Mouse (Mus musculus) gastrocnemius, postnatal 14 days (tissue): Measurements from ENCODE around the gene Hoxc5. TPM values are rescaled to one million over a fixed set of nuclear protein-coding genes. Genes with fewer than 3 reads are reported as not detected.

ENCODE experiments used
- DNase-seq: peaks from one replicate; pipeline ENCODE4 v3.0.0; 2021; ENCODE audit warnings: mixed read lengths
- intact Hi-C: fragments of 180-260 bp; cut with DNase I; formaldehyde crosslinking; loops from one replicate; pipeline ENCODE4 v1.15.1; 2025; ENCODE audit warnings: low total_unique reads
- total RNA-seq, 2 experiments: library from RNA; stranded (reverse); gene quantifications; 2 replicates each; pipeline ENCODE4 v1.2.3; 2021

Gene Hoxc5
- total RNA-seq, 2 experiments from 2014 or later = 1.4 to 1.8 TPM

DNA sequence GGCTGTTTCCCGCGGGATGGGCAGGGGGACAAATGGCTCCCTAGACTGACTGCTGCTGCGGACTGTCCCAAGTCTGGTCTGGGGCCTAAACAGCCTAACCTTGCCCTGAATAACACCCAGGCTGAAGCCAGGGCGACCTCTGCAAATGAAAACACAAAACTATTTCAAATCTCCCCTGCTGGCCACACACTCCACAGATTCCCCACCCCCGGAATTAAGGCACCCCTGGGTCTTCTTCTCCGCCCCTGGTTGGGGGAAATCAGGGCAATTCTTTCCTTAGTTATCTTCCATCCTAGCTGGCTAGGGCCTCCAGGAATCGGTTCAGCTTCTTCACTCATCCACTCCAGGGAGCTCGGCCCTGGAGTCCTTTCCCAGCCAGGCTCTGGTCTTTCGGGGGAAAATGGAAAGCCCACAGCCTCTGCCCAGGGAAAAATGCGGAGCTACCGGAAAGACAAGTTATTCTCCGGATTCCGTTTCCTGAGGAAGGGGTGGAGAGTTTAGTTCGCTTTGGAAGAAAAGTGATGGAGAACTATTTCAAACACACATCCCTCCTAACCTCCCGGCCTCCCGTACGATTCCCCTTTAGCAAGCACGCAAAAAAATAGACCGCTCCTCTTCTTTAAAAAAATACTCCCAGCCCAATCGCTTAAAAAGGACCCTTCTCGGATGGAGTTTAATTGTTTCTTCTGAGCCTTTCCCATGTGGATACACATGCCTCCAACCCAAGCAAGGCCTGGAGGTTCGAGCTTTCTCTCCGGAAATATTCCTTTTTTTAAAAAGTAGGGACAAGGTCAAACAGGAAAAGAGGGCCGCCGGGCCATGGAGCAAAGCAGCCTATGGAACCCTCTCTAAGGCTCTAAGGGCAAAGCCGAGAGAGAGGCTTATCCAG is 2.0 kb upstream of the Hoxc5 start:
- peak; percentile 12 for DNase-seq
- intact Hi-C loops = no loop called here

DNA sequence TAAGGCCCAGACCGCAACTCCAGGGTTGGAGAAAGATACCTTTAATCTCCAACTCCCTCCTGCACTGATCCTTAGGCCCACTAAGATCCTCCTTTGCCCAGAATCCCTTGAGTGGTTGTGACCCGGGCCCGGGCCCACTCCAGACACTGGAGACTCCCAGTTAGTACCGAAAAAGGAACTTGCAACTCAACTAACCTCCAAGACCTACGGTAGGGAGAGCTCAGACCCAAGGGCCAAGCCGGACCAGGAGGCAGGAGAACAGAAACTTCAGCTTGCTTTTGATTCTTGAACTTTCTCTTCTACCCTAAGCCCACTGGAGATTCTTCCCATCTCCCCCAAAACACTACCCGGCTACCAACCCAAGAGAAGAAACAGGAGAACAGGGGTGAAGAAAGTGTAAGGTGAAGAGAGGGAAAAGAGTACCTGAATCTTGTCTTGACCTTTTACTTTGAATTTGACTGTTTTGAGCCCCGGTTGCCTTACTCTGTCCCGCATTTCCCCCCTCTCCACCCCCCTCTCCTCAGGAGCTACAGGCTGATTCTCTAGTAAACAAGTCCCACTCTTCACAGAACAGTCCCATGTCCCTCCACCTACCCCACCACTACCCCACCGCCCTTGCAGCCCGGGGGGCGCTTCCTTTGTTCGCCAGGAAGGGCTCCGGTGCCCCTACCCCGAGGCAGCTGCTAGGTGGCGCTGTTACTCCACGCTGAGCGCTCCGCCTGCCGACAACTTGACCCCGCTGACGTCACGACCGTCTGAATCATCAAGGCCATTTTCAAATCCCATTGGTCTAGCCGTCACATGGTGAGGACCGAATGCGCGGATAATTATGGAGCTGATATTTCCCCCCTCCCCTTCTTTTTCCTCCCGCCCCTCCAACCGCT is 1.1 kb upstream of the Hoxc5 start:
- peak; percentile 97 for DNase-seq
- intact Hi-C loops = no loop called here

DNA sequence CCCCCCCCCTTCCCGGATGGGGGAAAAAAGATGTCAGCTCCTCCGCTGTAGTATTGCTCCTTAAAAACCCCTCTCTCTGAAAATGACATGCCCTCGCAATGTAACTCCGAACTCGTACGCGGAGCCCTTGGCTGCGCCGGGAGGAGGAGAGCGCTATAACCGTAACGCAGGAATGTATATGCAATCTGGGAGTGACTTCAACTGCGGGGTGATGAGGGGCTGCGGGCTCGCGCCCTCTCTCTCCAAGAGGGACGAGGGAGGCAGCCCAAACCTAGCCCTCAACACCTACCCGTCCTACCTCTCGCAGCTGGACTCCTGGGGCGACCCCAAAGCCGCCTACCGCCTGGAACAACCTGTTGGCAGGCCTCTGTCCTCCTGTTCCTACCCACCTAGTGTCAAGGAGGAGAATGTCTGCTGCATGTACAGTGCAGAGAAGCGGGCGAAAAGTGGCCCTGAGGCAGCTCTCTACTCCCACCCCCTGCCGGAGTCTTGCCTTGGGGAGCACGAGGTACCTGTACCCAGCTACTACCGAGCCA is 399 bp upstream of the Hoxc5 start, which contains the start of gene Hoxc10:
Gene Hoxc10 (plus strand): TSS at position 21 of the 536 bp plus-strand sequence.
- no peak for DNase-seq
- intact Hi-C loops = no loop called here

GRCm38 (mm10) chr15:102967511-102968397 is 511 bp downstream of the Hoxc5 start:
- intact Hi-C loops = no loop called here
- DNase-seq = no peak

DNA sequence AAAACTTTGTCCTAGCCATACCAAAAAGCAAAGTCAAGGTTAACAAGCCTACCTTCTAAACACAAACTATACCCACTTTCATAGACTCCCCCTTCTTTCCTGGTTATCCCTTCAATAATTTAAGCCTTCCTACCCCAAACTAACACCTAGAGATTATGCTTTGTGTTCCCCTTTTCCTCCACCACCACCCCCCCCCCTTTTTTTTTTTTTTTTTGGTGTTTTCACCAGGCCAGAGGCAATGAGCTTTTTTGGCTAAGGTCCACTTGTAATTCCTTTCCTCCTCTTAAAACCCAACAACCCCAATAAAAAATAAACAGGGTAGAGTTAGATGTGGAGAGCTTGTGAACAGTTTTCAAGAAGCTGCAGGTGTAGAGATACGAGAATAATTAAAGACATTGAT is 2.1 kb downstream of the Hoxc5 start:
- intact Hi-C loops = no loop called here
- no peak for DNase-seq

GRCm38 (mm10) chr15:102970740-102971139 is 3.5 kb downstream of the Hoxc5 start:
- intact Hi-C loops = no loop called here
- no peak for DNase-seq

GRCm38 (mm10) chr15:102972254-102972653 is 5.0 kb downstream of the Hoxc5 start:
- DNase-seq = no peak
- intact Hi-C loops = no loop called here

DNA sequence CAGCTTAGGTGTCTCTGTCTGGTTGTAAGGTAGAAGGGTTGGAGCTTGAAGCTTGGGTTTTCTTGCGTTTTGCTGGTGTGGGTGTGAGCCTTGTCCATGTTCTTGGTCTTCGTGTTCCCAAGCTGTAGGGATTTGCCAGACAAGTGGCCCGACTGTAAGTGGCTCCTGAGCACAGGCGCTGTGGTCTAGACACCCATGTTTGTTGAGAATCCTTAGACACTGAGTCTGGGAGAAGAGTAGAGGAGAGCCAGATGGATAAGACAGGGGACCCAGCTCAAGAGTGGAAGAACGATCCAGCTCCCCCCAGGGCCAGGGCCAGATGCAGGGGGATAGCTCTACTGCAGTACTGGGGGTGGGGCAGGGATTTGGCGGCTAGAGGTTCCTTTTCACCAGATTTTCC is 5.5 kb downstream of the Hoxc5 start:
- DNase-seq = no peak

DNA sequence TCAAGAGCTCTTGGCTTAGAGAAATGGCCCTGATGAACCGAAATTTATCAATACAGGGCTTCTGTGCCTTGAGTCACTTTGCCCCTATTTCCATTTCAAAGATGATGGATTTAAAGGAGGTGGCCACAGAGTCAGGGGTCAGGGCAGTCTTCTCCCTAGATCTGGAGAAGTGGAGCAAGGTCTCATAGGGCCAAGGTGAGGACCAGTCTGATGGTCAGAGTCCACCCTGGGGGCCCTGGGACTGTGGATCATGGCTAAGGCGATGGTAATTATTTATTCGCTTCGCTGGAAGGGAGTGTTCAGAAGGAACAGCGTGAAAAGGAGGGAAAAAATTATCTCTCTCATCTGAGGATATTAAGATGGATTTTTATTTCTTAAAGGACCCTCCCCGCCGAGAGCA is 7.8 kb downstream of the Hoxc5 start:
- DNase-seq = no peak

More for the DNA sequence above, 5.5 kb downstream of the Hoxc5 start:
- intact Hi-C loops = no loop called here

DNA sequence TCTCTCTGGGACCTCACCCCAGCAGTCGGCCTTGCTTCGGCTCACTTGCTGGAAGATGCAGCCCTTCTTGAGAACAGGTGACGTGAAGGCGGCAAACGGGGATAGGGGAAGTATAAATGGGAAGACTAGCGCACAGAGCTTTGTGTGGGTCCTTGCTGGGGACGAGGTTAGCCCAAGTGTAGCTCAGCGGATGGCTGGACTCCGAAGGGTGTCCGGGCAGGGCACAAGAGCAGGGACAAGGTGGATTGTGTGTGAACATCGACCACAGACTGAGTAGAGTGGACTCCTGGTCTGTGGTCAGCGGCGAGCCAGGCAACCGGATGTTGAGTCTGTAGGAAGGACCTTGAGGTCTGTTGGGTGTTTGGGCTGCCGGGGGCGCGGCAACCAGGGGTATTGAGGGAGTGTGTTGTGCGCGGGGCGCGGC is 8.5 kb downstream of the Hoxc5 start:
- intact Hi-C loops = no loop called here

More for the DNA sequence above, 7.8 kb downstream of the Hoxc5 start:
- intact Hi-C loops = no loop called here

DNA sequence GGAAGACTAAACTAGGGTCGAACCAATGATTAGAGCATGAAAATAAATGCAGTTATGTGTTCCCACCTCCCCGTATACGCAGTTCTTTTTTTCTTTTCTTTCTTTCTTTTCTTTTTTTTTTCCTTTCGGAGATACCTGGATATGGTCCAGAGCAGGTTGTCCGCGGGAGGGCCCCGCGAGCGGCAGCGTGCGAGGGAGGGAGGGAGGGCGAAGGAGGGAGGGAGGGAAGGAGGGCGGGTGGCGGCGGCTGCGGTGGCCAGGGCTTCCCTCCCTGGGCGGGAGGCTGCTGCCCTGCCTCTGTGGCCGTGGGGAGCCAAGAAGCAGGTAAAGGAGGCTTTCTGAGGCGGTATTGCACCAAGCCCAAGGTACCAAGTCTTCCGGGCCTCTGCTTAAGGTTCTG is 8.9 kb downstream of the Hoxc5 start, which contains the start of gene Hoxc9:
Gene Hoxc9 (plus strand): TSS at position 269 of the 400 bp plus-strand sequence.
- DNase-seq = no peak
- intact Hi-C loops = no loop called here

More for the DNA sequence above, 8.5 kb downstream of the Hoxc5 start:
- DNase-seq = no peak

- intact Hi-C loops = no loop called here
- no peak for DNase-seq
Measured at GRCm38 (mm10) chr15:102976631-102977422, 9.6 kb downstream of the Hoxc5 start.

DNA sequence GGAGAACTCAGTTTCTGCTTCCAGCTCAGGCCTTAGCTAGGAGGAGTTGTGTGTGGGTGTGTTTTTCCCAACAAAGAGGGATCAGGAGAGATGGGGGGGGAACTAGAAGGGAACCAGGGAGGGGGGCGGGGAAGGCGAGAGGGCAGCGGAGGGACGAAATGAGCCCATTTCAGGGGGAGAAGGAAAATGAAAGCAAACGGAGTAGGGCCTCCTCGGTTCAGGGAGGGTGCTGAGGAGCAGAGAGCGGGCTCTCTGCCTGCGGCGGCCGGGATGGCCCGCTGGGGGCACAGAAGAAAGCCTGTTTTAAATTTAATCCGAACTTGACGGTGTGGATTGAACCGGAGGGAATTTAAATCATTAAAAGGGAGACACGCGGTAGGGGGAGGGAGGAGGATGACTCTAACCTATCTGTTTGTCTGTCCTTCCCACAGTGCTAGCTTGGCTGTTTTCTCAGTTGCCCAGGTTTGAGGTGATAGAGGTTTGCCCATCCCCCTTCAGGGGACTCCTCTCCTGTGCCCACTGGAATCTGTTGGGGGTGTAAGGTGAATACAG is 10.3 kb downstream of the Hoxc5 start:
- intact Hi-C loops = no loop called here
- DNase-seq = no peak

GRCm38 (mm10) chr15:102978615-102979515 is 11.6 kb downstream of the Hoxc5 start:
- intact Hi-C loops = no loop called here
- no peak for DNase-seq

- intact Hi-C loops = no loop called here
- DNase-seq = no peak
Measured at GRCm38 (mm10) chr15:102979936-102980335, 12.7 kb downstream of the Hoxc5 start.

- intact Hi-C loops = no loop called here
- DNase-seq = no peak
Measured at GRCm38 (mm10) chr15:102980352-102980751, 13.1 kb downstream of the Hoxc5 start.

GRCm38 (mm10) chr15:102980912-102981311 is 13.7 kb downstream of the Hoxc5 start:
- intact Hi-C loops = no loop called here
- no peak for DNase-seq
